Mouse (Mus musculus) macrophage (primary cell): ENCODE results near the gene Sigirr. TPM values are rescaled to one million over a fixed set of nuclear protein-coding genes. Genes with fewer than 3 reads are reported as not detected.

ENCODE experiments used
- H3K27ac ChIP-seq: fragments of 350-480 bp; formaldehyde crosslinking; 2 replicates; pipeline ENCODE4 v1.9.0; 2021
- H3K36me3 ChIP-seq: fragments of 350-480 bp; formaldehyde crosslinking; 2 replicates; pipeline ENCODE4 v1.9.0; 2021; ENCODE audit errors: inconsistent target
- H3K4me3 ChIP-seq: fragments of 350-480 bp; formaldehyde crosslinking; 2 replicates; pipeline ENCODE4 v1.9.0; 2021; ENCODE audit errors: inconsistent target
- H3K79me2 ChIP-seq: fragments of 350-480 bp; formaldehyde crosslinking; 2 replicates; pipeline ENCODE4 v1.9.0; 2021; ENCODE audit errors: inconsistent target
- WGBS: methylation state at CpG from one replicate; pipeline ENCODE4 v1.1.7; 2026; ENCODE audit warnings: inconsistent platforms; ENCODE audit not compliant: missing documents; 5-methylcytosine and 5-hydroxymethylcytosine counted together
- polyA plus RNA-seq: library from polyadenylated mRNA; stranded (reverse); fragments of 250-400 nt; gene quantifications from 3 replicates; pipeline ENCODE4 v1.2.4, GENCODE M21; 2018; ENCODE audit warnings: inconsistent platforms
- total RNA-seq, 78 experiments: library from RNA; depleted of rRNA; stranded (reverse); fragments of 250-400 nt; gene quantifications; 1 replicate in 9 of 78; 2 replicates in 24 of 78; 3 replicates in 43 of 78; 4 replicates in 2 of 78; pipeline ENCODE4 v1.2.4; 2018; ENCODE audit warnings: inconsistent platforms in 56 of 78

Gene Sigirr
- total RNA-seq (2018; cell fraction: chromatin; rRNA removed) = 1 to 10 TPM in 13 of 26 experiments, under 1 TPM in 4, not detected in 9; 0.34 to 3.5 (median 1.6) TPM
- total RNA-seq (2018; cell fraction: cytosol; rRNA removed) = 1 to 10 TPM in 21 of 26 experiments, under 1 TPM in 5; 0.69 to 2.7 (median 1.4) TPM
- total RNA-seq (2018; cell fraction: nucleus; rRNA removed) = 1 to 10 TPM in 15 of 26 experiments, under 1 TPM in 8, not detected in 3; 0.48 to 4.2 (median 1.3) TPM
- 0.50 to 2.0 TPM (median 0.58 TPM) in 3 replicates for polyA plus RNA-seq

DNA sequence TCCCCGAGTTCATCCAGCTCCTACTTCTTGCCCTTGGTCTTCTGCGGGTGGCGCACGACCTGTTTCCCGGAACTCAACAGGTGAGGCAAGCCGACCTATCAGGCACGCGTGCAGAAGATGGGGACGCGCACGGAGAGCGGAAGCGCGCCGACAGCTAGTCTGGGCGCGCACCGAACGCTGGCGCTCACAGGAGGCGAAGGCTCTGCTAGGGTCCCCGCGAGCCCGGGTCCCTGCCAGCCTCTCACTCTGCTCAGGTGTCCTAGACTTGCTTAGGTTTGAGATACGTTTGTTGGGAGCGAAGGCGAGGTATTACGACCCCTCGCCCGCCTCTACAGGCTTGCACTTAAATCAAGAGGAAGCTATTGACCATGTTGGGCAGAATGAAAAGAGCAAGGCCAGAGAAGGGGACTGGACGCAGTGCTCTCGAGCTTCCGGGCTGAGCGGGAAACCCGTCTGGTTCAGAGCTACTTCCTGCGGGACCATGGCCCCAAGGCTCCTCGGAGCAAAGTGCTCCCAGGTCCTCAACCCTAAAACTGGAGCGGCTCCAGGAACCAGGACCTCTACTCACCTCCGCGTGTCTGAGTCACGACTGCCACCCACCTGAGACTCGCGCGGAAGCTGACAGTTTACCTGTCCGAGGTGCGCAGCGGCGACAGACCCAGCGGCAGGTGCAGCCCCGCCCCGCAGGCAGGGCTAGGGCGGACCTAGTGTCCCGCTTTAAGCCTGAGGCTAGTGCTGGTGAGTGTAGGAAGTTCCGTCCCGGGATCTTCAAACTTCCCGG is at the start of gene Sigirr:
Gene Sigirr, minus strand, starts transcription at position 662 of the 781 bp plus-strand sequence.
- WGBS = 11% methylated on average over 56 of the region's 56 CpGs

DNA sequence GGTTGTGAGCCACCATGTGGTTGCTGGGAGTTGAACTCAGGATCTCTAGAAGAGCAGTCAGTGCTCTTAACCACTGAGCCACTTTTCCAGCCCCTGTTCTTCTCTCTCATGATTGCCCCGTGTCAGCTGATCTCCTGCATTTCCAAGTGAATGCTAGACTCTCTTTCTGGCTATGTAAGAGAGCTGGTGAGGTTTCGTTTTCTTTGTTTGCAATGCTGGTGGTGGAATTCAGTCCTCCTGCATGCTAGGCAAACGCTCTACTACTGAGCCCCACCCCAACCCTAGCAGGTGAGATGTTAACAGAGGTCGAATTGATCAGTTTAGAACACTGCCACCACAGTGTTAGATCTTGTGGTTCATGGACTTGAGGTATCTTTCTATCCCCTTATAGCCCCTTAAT is 48.3 kb upstream of the Sigirr start:
- Histone ChIP-seq H3K36me3 (peaks cover 21% of the 10 kb centered on the region; the same call in 1 of the 2 replicates), H3K27ac (no peak overlapping the region), H3K4me3 (no peak overlapping the region), H3K79me2 (no peaks in the 10 kb centered on the region)
- 93% methylated on average over 4 of the region's 4 CpGs for WGBS

More for the DNA sequence above, at the start of gene Sigirr:
- Histone ChIP-seq H3K36me3 (no peaks in the 10 kb centered on the region), H3K79me2 (no peaks in the 10 kb centered on the region), H3K27ac (no peak within 1 kb of the TSS), H3K4me3 (no peak within 1 kb of the TSS)

DNA sequence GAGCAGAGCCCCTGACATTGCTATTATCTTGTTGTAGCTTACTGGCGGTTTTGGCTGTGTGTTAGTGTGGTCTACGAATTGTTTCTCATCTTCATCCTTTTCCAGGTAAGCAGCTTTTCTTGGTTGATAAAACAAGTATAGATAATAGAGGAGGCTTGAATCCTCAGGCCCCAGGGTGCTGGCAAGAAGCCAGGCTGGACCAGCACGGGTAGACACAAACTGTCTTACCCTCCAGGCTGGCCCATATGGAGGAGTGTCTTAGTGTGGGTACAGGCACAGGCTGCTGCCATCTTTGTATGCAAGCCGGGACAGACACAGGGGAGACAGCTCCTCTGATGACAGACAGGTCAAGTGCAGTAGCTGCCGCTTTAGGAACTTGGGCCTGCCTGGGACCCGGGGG is 46.7 kb upstream of the Sigirr start:
- Histone ChIP-seq H3K27ac (no peak overlapping the region), H3K4me3 (no peak overlapping the region), H3K36me3 (peaks cover 15% of the 10 kb centered on the region; the same call in 1 of the 2 replicates), H3K79me2 (no peaks in the 10 kb centered on the region)
- WGBS = 94% methylated on average over 6 of the region's 6 CpGs

DNA sequence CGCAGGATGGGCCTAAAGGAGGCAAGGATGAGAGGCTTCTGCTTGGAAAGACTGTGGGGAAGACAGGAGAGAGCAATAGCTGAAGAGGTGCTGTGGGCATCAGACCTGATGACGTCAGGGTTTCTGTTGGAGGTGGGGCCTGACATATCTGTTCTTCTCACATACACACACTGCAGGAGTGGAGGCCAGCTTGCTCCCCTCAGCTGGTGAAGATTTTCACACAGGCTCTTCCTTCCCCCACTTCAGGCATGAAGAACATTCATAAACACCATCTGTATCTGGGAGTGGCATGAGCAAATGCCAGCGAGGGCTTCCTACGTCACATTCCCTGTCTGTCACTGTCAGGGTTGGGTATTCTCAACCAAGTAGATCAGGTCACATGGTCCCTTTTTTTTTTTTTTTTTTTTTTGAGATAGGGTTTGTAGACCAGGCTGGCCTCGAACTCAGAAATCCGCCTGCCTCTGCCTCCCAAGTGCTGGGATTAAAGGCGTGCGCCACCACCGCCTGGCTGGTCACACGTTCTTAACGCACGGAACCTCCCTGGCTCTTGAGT is 45.7 kb upstream of the Sigirr start:
- H3K27ac ChIP-seq = no peak overlapping the region
- peaks cover 15% of the 10 kb centered on the region; the same call in 1 of the 2 replicates for H3K36me3 ChIP-seq
- H3K4me3 ChIP-seq = no peak overlapping the region
- WGBS = 95% methylated on average over 12 of the region's 12 CpGs
- H3K79me2 ChIP-seq = no peaks in the 10 kb centered on the region

DNA sequence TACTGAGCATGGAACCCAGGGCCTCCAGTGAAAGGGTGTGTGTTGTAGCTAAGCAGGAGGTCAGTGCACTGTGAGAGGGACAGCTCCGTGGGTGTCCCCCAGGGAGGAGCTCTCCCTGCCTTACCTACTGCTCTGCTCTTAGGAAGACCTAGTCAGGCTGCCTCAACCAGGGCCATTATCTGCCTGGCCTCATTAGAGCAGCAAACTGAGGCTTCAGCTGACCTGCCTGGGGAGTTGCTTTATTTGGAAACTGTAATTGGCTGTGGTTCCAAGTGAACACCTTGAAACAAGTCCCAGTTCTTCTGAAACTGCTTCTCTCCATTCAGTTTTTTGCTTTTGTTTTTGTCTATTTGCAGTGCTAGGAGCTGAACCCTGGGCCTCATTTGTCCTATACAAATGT is 45.0 kb upstream of the Sigirr start:
- H3K27ac ChIP-seq = no peak overlapping the region
- H3K4me3 ChIP-seq = no peak overlapping the region
- peaks cover 15% of the 10 kb centered on the region; the same call in 1 of the 2 replicates for H3K36me3 ChIP-seq
- no peaks in the 10 kb centered on the region for H3K79me2 ChIP-seq
- 76% methylated on average over 1 of the region's 1 CpGs for WGBS

DNA sequence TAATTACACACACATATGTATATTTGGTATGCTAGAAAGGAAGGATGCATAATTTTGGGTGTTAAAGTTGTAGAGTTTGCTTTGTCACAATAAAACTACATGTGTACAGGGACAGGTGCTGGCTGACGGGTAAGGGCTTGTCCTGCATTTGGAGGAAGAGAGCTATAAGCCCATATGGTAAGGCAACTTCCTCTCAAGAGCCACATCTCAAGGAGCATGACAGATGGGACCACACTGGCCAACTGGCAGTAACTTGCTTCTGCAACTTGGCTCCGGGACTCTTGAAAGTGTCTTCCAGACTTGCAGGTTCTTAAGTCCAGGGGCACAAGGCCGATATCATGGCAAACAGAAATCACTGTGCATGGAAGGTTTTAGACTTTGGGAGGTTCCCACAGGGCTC is 44.3 kb upstream of the Sigirr start:
- Histone ChIP-seq H3K36me3 (peaks cover 15% of the 10 kb centered on the region; the same call in 1 of the 2 replicates), H3K4me3 (no peak overlapping the region), H3K27ac (no peak overlapping the region), H3K79me2 (no peaks in the 10 kb centered on the region)
- 22% methylated on average over 3 of the region's 3 CpGs for WGBS

DNA sequence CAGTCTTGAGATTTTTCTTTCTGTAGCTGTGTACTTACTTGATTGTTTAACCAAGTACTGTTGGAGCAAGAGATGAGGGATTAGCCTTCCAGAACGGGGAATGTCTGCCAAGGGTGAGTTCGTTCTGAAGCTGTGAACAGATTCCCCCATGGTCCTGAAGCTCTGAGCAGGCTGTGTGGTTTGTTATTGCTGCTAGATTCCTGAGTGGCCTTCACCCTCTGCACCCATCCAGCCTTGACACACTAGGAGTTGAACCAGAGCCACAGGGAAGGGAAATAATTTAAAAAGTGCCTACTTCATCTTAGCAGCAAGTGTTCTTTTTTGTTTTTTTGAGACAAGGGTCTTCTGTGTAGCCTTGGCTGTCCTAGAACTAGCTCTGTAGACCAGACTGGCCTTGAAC is 43.5 kb upstream of the Sigirr start:
- Histone ChIP-seq H3K79me2 (no peaks in the 10 kb centered on the region), H3K27ac (no peak overlapping the region), H3K4me3 (no peak overlapping the region), H3K36me3 (peaks cover 12% of the 10 kb centered on the region; the same call in 1 of the 2 replicates)
- WGBS = 86% methylated on average over 2 of the region's 2 CpGs

DNA sequence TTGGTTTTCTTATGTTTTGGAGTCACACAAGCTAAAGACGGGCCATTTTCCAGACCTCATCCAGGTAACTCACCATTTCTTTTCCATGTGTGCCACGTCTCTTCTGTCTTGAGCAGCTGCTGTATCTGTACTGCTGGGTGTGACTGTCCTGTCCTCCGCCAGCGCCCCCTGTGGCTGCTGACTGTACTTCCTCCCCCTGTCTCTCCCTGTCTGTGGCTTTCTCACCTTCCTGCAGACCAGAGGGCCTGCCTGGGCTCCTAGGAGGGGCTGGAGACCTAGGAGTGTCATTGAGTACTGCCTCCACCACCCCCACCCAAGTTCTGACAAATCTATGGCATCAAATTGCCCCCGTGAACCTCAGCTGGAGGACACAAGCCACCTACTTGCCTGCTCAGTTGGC is 42.7 kb upstream of the Sigirr start:
- H3K79me2 ChIP-seq = no peaks in the 10 kb centered on the region
- no peak overlapping the region for H3K27ac ChIP-seq
- no peak overlapping the region for H3K4me3 ChIP-seq
- 59% methylated on average over 5 of the region's 5 CpGs for WGBS
- peaks cover 8% of the 10 kb centered on the region; the same call in 1 of the 2 replicates for H3K36me3 ChIP-seq

DNA sequence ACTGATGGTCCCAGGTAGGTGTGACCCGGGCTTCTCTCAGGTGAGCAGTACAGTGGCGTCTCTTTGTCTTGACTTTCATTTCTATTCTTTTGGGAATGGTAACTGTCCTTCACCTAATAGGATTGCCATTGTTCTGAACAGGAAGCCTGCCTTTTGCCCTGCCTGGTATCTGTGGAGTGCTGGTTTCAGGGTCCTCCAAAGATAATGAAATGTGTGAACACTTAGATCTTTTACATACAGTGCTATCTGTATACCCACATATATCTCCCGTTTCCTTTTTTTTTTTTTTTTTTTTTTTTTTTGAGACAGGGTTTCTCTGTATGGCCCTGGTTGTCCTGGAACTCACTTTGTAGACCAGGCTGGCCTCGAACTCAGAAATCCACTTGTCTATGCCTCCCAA is 41.0 kb upstream of the Sigirr start:
- Histone ChIP-seq H3K79me2 (no peaks in the 10 kb centered on the region), H3K4me3 (no peak overlapping the region), H3K36me3 (peaks cover 7% of the 10 kb centered on the region; the same call in 1 of the 2 replicates), H3K27ac (no peak overlapping the region)
- 98% methylated on average over 3 of the region's 4 CpGs for WGBS

DNA sequence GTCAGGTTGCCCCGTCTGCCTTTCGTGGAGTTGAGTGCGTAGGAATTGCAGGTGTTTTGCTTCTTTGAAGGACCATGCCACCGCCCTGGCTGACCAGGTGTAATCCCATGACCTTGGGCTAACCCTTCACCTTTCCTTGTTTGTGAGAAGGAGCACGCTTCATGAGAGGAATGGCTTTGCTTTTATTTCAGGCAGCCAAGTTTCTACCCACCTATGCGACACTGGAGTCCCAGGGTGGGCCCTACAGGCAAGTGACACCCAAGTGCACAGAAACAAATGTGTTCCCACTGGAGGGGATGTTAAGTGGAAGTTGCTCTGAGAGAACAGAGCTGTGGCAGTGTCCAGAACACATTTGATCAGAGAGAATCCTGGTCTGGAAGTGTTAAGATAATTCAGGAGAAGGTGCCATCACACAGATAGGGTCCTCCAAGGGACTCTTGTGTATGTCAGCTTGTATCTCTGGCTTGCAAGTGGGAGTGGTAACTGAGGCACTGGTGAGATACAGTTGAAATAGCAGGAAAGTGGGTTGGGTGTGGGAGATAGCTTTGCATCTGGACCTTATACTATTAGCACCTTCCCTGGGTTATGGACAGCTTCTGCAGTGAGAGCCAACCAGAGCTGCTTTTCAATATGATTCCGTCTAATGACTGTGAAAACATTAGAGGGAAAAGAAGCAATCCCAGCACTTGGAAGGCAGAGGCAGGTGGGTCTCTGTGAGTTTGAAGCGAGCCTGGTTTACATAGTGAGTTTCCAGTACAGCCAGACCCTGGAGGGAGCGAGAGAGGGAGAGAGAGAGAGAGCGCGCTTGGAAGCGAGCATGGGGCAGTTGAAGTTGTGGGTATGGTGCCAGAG is 31.8 kb upstream of the Sigirr start:
- Histone ChIP-seq H3K27ac (0 out of 2 replicates have a peak overlapping the region, but pooled peaks have one; percentile 25), H3K36me3 (peaks cover 17% of the 10 kb centered on the region; the same call in 1 of the 2 replicates), H3K4me3 (peak overlapping the region; percentile 82), H3K79me2 (peaks cover 16% of the 10 kb centered on the region; the same call in 1 of the 2 replicates)
- 73% methylated on average over 12 of the region's 12 CpGs for WGBS

DNA sequence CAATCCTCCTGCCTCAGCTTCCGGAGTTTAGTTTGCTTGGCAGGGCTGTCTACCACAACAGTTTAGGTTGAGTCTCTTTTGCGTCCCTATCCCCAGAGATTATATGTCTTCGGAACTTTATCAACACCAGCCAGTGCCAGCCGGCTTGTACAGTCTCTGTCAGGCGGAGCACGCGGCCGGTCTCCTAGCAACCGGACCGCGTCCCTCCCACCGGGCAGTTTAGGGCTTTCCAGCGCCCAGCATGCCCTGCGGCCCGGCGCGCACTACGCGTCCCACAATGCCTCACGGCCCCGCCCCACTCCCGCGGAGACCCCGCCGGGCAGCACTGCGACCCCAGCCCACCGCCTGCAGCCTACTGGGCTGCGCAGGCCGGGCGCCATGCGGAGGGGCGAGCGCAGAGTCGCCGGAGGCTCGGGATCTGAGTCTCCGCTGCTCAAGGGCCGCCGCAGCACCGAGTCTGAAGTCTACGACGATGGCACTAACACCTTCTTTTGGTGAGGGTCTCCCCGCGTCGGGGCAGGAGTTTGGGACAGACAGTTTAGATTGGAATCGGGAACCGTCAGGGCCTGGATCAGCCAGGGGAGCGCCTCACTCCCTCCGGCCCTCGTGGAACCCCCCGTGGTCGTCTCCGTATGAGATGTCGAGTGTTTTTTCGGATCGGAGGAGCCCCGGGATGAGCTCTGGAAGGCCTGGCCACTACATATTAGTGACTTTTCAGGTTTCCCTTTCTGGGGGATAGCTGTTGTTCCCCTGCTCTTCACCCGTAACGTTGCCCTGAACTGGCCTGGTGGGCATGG is 30.9 kb upstream of the Sigirr start:
- WGBS = under 1% methylated on average over 59 of the region's 59 CpGs
- peak overlapping the region; percentile 82 for H3K4me3 ChIP-seq
- H3K36me3 ChIP-seq = peaks cover 9% of the 10 kb centered on the region; the same call in 1 of the 2 replicates
- H3K79me2 ChIP-seq = peaks cover 16% of the 10 kb centered on the region; the same call in 1 of the 2 replicates
- 0 out of 2 replicates have a peak overlapping the region, but pooled peaks have one; percentile 25 for H3K27ac ChIP-seq

DNA sequence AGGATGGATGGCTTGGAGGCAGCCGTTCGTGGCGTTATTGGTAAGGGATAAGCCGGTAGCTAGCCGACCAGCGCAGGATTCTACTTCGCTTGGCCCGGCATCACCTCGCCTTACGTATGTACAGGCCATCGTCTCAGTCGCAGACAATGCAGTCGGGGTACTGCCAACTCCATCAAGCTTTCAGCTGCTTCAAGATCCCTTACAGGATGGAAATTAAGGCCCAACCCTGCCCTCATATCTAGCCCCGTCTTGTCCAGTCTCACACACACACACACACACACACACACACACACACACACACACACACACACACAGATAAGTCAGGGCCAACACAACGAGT is 23.1 kb upstream of the Sigirr start:
- 5% methylated on average over 15 of the region's 15 CpGs for WGBS
- Histone ChIP-seq H3K27ac (peak overlapping the region; percentile 54), H3K36me3 (no peaks in the 10 kb centered on the region), H3K79me2 (no peaks in the 10 kb centered on the region), H3K4me3 (peak overlapping the region; percentile 59)

DNA sequence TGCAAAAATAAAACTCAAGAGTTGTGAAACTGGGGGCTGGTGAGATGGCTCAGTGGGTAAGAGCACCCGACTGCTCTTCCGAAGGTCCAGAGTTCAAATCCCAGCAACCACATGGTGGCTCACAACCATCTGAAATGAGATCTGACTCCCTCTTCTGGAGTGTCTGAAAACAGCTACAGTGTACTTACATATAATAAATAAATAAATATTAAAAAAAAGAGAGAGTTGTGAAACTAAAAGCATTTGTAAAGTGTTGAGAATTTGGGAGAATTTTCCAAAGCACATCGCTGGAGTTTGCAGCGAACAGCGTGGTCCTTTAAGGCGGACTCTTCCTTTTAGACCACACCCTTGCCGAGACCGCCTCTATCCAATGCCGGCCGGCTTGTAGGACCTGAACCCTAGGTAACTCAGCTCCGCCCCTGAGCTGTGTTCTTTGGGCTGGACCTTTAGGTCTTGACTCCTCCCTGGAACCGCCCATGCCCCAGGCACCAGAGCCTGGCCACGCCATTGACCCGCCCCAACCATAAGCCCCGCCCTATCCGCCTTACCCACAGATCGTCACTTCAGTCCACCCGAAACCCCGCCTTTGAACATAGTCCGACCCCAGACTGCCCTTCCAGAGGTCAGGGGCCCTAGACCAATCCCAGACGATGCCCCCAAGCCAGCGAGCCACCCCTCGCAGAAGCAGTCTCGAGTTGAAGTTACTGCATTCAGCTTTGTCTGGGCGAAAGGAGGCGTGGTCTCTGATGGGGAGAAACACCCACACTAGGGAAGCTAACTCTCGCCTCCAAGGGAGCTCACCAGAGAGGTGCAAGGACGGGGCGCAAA is 22.5 kb upstream of the Sigirr start:
- no peaks in the 10 kb centered on the region for H3K36me3 ChIP-seq
- peak overlapping the region; percentile 59 for H3K4me3 ChIP-seq
- peak overlapping the region; percentile 54 for H3K27ac ChIP-seq
- WGBS = under 1% methylated on average over 27 of the region's 29 CpGs
- H3K79me2 ChIP-seq = no peaks in the 10 kb centered on the region
